Mouse (Mus musculus) lung, adult 2 months (tissue): ENCODE data around the gene Tpx2.

Experiments
- CTCF ChIP-seq: fragments of 200-500 bp; IDR thresholded peaks from 2 replicates; pipeline ENCODE4 v1.5.1; 2011; ENCODE audit warnings: mild to moderate bottlenecking, low read length, control low read depth; ENCODE audit not compliant: insufficient read depth
- POLR2A ChIP-seq: fragments of 200-500 bp; IDR thresholded peaks from 2 replicates; pipeline ENCODE4 v1.6.1; 2011; ENCODE audit warnings: low read depth, mild to moderate bottlenecking, control low read depth, low read length, borderline replicate concordance; ENCODE audit errors: extremely low read depth

DNA sequence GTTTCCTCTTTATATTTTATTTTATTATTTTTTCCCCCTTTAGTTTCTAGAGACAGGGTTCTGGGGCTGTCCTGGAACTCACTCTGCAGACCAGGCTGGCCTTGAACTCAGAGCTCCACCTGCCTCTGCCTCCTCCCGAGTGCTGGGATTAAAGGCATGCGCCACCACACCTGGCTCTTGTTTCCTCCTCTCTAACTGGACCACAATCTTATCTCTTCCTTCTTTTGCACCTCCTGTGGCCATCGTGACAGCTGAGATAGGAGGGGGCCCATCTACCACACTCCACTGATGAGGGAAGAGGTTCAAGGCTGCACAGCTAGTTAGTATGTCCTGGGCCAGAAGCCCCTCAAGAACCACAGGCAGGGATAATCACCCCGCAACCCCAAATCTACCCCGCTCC is 76.8 kb downstream of the Tpx2 start:
- TF ChIP-seq CTCF (no peak), POLR2A (no peak)
